Mouse (Mus musculus) stomach, embryonic 16.5 days (tissue): ENCODE data around the gene Glis2. TPM values are rescaled to one million over a fixed set of nuclear protein-coding genes. Genes with fewer than 3 reads are reported as not detected.

Source experiments
- ATAC-seq: fragments of 200-750 bp; cut with Nextera tagmentation; 2 replicates; pipeline ENCODE4 v1.8.0; 2017; ENCODE audit warnings: moderate number of reproducible peaks, moderate TSS enrichment; ENCODE audit not compliant: insufficient read depth, low FRiP score
- H3K27ac ChIP-seq: fragments of 300-500 bp; sonication (generic); 2 replicates; pipeline ENCODE4 v1.5.1; 2014; ENCODE audit warnings: low read length
- H3K27me3 ChIP-seq: fragments of 300-500 bp; sonication (generic); 2 replicates; pipeline ENCODE4 v1.6.1; 2014; ENCODE audit warnings: low read length, control low read depth, mixed read lengths; ENCODE audit not compliant: control insufficient read depth, insufficient read depth
- H3K36me3 ChIP-seq: fragments of 300-500 bp; sonication (generic); 2 replicates; pipeline ENCODE4 v1.6.1; 2014; ENCODE audit warnings: low read length; ENCODE audit not compliant: control insufficient read depth, insufficient read depth
- H3K4me1 ChIP-seq: fragments of 300-500 bp; sonication (generic); 2 replicates; pipeline ENCODE4 v1.6.1; 2014; ENCODE audit warnings: low read length, control low read depth, mixed read lengths; ENCODE audit not compliant: control insufficient read depth, insufficient read depth
- H3K4me2 ChIP-seq: fragments of 300-500 bp; sonication (generic); 2 replicates; pipeline ENCODE4 v1.6.1; 2014; ENCODE audit warnings: low read depth, low read length, mixed read lengths
- H3K4me3 ChIP-seq: fragments of 300-500 bp; sonication (generic); replicated peaks from 2 replicates; pipeline ENCODE4 v1.5.1; 2014; ENCODE audit warnings: mild to moderate bottlenecking, low read length
- H3K9ac ChIP-seq: fragments of 300-500 bp; sonication (generic); 2 replicates; pipeline ENCODE4 v1.6.1; 2014; ENCODE audit warnings: low read length
- H3K9me3 ChIP-seq: fragments of 300-500 bp; sonication (generic); replicated peaks from 2 replicates; pipeline ENCODE4 v1.6.1; 2016; ENCODE audit warnings: low read length, control low read depth; ENCODE audit not compliant: control insufficient read depth
- WGBS: fragments of 180-500 bp; shearing (Covaris S2); extraction: QIAGEN DNeasy Blood & Tissue Kit; methylation state at CpG from one replicate; pipeline ENCODE4 v1.1.7; 2014; 5-methylcytosine and 5-hydroxymethylcytosine counted together
- polyA plus RNA-seq: library from polyadenylated mRNA; unstranded; fragments of >200 nt; fragmentation: Nextera tagmentation; extraction: Ambion mirVana; gene quantifications from 2 replicates; pipeline ENCODE4 v1.2.1, GENCODE M21; 2015

The Glis2 gene
- polyA plus RNA-seq, 1 experiment from 2014 or later: 18.7 TPM

GRCm38 (mm10) chr16:4634681-4635080, 40.2 kb downstream of the Glis2 start:
- 88% methylated on average over 9 of the region's 9 CpGs for WGBS
- Histone ChIP-seq H3K9me3 (no peaks in the 10 kb centered on the region), H3K4me3 (no peak overlapping the region), H3K27ac (no peak overlapping the region), H3K4me1 (peaks cover 5% of the 10 kb centered on the region; the same call in 1 of the 2 replicates), H3K27me3 (no peaks in the 10 kb centered on the region), H3K9ac (no peak overlapping the region), H3K36me3 (0 out of 2 replicates have a peak, but pooled peaks cover 5% of the 10 kb centered on the region), H3K4me2 (no peak overlapping the region)
- ATAC-seq: no peak

GRCm38 (mm10) chr16:4635760-4636159, 41.2 kb downstream of the Glis2 start:
- WGBS: 68% methylated on average over 4 of the region's 4 CpGs
- H3K4me2 ChIP-seq: no peak overlapping the region
- 0 out of 2 replicates have a peak, but pooled peaks cover 5% of the 10 kb centered on the region for H3K36me3 ChIP-seq
- peaks cover 11% of the 10 kb centered on the region for H3K4me1 ChIP-seq
- no peak for ATAC-seq
- H3K27me3 ChIP-seq: no peaks in the 10 kb centered on the region
- no peaks in the 10 kb centered on the region for H3K9me3 ChIP-seq
- H3K9ac ChIP-seq: no peak overlapping the region; the same call in 1 of the 2 replicates
- no peak overlapping the region for H3K27ac ChIP-seq
- H3K4me3 ChIP-seq: no peak overlapping the region

GRCm38 (mm10) chr16:4638891-4639390, 44.4 kb downstream of the Glis2 start:
- no peaks in the 10 kb centered on the region for H3K9me3 ChIP-seq
- 77% methylated on average over 3 of the region's 3 CpGs for WGBS
- no peaks in the 10 kb centered on the region for H3K27me3 ChIP-seq
- peaks cover 43% of the 10 kb centered on the region for H3K4me1 ChIP-seq
- no peak for ATAC-seq
- H3K9ac ChIP-seq: no peak overlapping the region
- no peak overlapping the region for H3K27ac ChIP-seq
- 0 out of 2 replicates have a peak, but pooled peaks cover 5% of the 10 kb centered on the region for H3K36me3 ChIP-seq
- H3K4me2 ChIP-seq: no peak overlapping the region
- no peak overlapping the region for H3K4me3 ChIP-seq

GRCm38 (mm10) chr16:4639831-4640237, 45.3 kb downstream of the Glis2 start, which contains the start of the genes Vasn and Dnaja3:
Vasn (plus strand) TSS chr16:4639941.
Dnaja3 (plus strand) TSS chr16:4639989.
- peak within 1 kb of the TSS; percentile 78 for H3K4me2 ChIP-seq
- no peaks in the 10 kb centered on the region for H3K27me3 ChIP-seq
- 2% methylated on average over 22 of the region's 22 CpGs for WGBS
- peak within 1 kb of the TSS; percentile 89 for H3K9ac ChIP-seq
- H3K4me3 ChIP-seq: peak within 1 kb of the TSS; percentile 83
- H3K9me3 ChIP-seq: no peaks in the 10 kb centered on the region
- peak; percentile 90 for ATAC-seq
- H3K36me3 ChIP-seq: no peaks in the 10 kb centered on the region
- H3K4me1 ChIP-seq: peaks cover 46% of the 10 kb centered on the region
- peak within 1 kb of the TSS; percentile 97 for H3K27ac ChIP-seq

- Histone ChIP-seq H3K27ac (peak overlapping the region; percentile 97), H3K27me3 (no peaks in the 10 kb centered on the region), H3K36me3 (no peaks in the 10 kb centered on the region), H3K4me2 (peak overlapping the region; percentile 78), H3K4me3 (peak overlapping the region; percentile 83), H3K4me1 (peaks cover 46% of the 10 kb centered on the region), H3K9ac (peak overlapping the region; percentile 89), H3K9me3 (no peaks in the 10 kb centered on the region)
- peak; percentile 32 for ATAC-seq
- 2% methylated on average over 17 of the region's 17 CpGs for WGBS
Measured at GRCm38 (mm10) chr16:4640267-4641005, 45.9 kb downstream of the Glis2 start.

GRCm38 (mm10) chr16:4641119-4641838, 46.8 kb downstream of the Glis2 start:
- WGBS: 23% methylated on average over 3 of the region's 3 CpGs
- Histone ChIP-seq H3K9me3 (no peaks in the 10 kb centered on the region), H3K27me3 (no peaks in the 10 kb centered on the region), H3K4me2 (peak overlapping the region; percentile 78), H3K36me3 (no peaks in the 10 kb centered on the region), H3K4me1 (peaks cover 51% of the 10 kb centered on the region), H3K4me3 (peak overlapping the region; percentile 83), H3K27ac (peak overlapping the region; percentile 97), H3K9ac (peak overlapping the region; percentile 89)
- no peak for ATAC-seq

- Histone ChIP-seq H3K27ac (peak overlapping the region; percentile 97), H3K27me3 (no peaks in the 10 kb centered on the region), H3K4me1 (peaks cover 60% of the 10 kb centered on the region), H3K4me2 (peak overlapping the region; percentile 78), H3K36me3 (no peaks in the 10 kb centered on the region), H3K9me3 (no peaks in the 10 kb centered on the region), H3K4me3 (peak overlapping the region; percentile 83), H3K9ac (peak overlapping the region; percentile 60)
- 23% methylated on average over 13 of the region's 13 CpGs for WGBS
- ATAC-seq: peak; percentile 71
Measured at GRCm38 (mm10) chr16:4642190-4642589, 47.7 kb downstream of the Glis2 start.

- WGBS: 57% methylated on average over 6 of the region's 6 CpGs
- Histone ChIP-seq H3K36me3 (no peaks in the 10 kb centered on the region), H3K4me1 (peaks cover 62% of the 10 kb centered on the region), H3K9me3 (no peaks in the 10 kb centered on the region), H3K9ac (peak overlapping the region; percentile 60), H3K4me3 (peak overlapping the region; percentile 83), H3K27me3 (no peaks in the 10 kb centered on the region), H3K27ac (peak overlapping the region; percentile 97), H3K4me2 (peak overlapping the region; percentile 78)
- no peak for ATAC-seq
Measured at GRCm38 (mm10) chr16:4642937-4643336, 48.4 kb downstream of the Glis2 start.
